Mouse (Mus musculus) lung, embryonic 15.5 days (tissue): ENCODE results near the gene Ncf2. TPM values are rescaled to one million over a fixed set of nuclear protein-coding genes. Genes with fewer than 3 reads are reported as not detected.

Experiments used
- ATAC-seq: fragments of 200-750 bp; cut with Nextera tagmentation; 2 replicates; pipeline ENCODE4 v1.8.0; 2017; ENCODE audit warnings: moderate number of reproducible peaks, borderline replicate concordance; ENCODE audit not compliant: low FRiP score, low TSS enrichment; ENCODE audit errors: extremely low read depth
- H3K27ac ChIP-seq: fragments of 300-500 bp; sonication (generic); 2 replicates; pipeline ENCODE4 v1.5.1; 2015; ENCODE audit warnings: moderate library complexity, mild to moderate bottlenecking, inconsistent platforms
- H3K27me3 ChIP-seq: fragments of 300-500 bp; sonication (generic); 2 replicates; pipeline ENCODE4 v1.6.1; 2015; ENCODE audit warnings: inconsistent platforms
- H3K36me3 ChIP-seq: fragments of 300-500 bp; sonication (generic); 2 replicates; pipeline ENCODE4 v1.6.1; 2015; ENCODE audit warnings: inconsistent platforms
- H3K4me1 ChIP-seq: fragments of 300-500 bp; sonication (generic); 2 replicates; pipeline ENCODE4 v1.6.1; 2015; ENCODE audit warnings: inconsistent platforms
- H3K4me2 ChIP-seq: fragments of 300-500 bp; sonication (generic); 2 replicates; pipeline ENCODE4 v1.6.1; 2015; ENCODE audit warnings: inconsistent platforms, mild to moderate bottlenecking, moderate library complexity
- H3K4me3 ChIP-seq: fragments of 300-500 bp; sonication (generic); 2 replicates; pipeline ENCODE4 v1.5.1; 2015; ENCODE audit warnings: mild to moderate bottlenecking, inconsistent platforms
- H3K9ac ChIP-seq: fragments of 300-500 bp; sonication (generic); 2 replicates; pipeline ENCODE4 v1.6.1; 2015; ENCODE audit warnings: inconsistent platforms
- H3K9me3 ChIP-seq: fragments of 300-500 bp; sonication (generic); 2 replicates; pipeline ENCODE4 v1.6.1; 2016; ENCODE audit warnings: inconsistent platforms
- WGBS: fragments of 180-500 bp; shearing (Covaris S2); methylation state at CpG from one replicate; pipeline ENCODE4 v1.1.7; 2015; 5-methylcytosine and 5-hydroxymethylcytosine counted together
- polyA plus RNA-seq: library from polyadenylated mRNA; unstranded; fragments of >200 nt; fragmentation: Nextera tagmentation; extraction: Ambion mirVana; gene quantifications from 2 replicates; pipeline ENCODE4 v1.2.1, GENCODE M21; 2015

The Ncf2 gene
- polyA plus RNA-seq, 1 experiment from 2014 or later: 5.5 TPM

GRCm38 (mm10) chr1:152820911-152821695, 21.1 kb downstream of the Ncf2 start:
- Histone ChIP-seq H3K36me3 (no peaks in the 10 kb centered on the region), H3K27me3 (no peaks in the 10 kb centered on the region), H3K4me3 (no peak overlapping the region), H3K4me1 (0 out of 2 replicates have a peak, but pooled peaks cover 7% of the 10 kb centered on the region), H3K9ac (no peak overlapping the region), H3K27ac (no peak overlapping the region), H3K9me3 (no peaks in the 10 kb centered on the region), H3K4me2 (no peak overlapping the region)
- 75% methylated on average over 7 of the region's 7 CpGs for WGBS
- no peak for ATAC-seq

DNA sequence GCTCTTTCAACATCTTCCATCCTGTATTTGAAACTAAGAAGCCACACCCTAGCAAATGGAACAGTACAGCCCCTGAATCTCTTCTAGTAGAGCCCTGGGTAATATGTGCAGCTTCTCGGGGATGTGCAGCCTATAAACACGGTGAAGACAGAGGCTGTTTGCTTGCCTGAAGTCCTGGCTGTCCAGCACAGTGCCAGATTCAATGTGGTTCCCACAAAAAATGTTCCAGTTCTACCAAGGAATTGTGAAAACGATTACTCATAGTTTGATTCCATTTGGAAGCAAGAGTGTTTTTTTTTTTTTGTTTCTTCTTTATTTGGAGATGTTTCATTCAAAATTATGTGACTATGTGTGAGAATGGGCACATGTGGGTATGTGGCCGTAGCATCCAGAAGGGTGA, 21.8 kb downstream of the Ncf2 start:
- no peak for ATAC-seq
- Histone ChIP-seq H3K4me2 (no peak overlapping the region), H3K27me3 (no peaks in the 10 kb centered on the region), H3K4me1 (0 out of 2 replicates have a peak, but pooled peaks cover 7% of the 10 kb centered on the region), H3K4me3 (no peak overlapping the region), H3K9ac (no peak overlapping the region), H3K27ac (no peak overlapping the region), H3K9me3 (no peaks in the 10 kb centered on the region), H3K36me3 (no peaks in the 10 kb centered on the region)
- 81% methylated on average over 4 of the region's 4 CpGs for WGBS

DNA sequence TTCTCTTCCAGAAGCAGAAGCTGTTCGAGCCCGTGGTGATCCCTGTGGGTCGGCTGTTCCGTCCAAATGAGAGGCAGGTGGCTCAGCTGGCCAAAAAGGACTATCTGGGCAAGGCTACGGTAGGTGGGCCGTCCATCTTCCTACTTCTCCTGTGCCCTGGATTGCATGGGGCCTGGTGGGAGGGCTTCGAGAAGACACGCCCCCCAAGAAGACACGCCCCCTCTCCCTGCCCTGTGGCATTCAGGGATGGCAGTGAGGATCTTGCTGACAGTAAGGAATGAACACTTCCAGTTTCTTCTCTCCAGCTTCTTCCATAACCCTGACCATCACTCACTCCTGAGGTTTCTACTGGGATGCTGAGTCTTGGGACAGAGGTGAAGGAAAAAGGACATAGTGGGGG, 24.2 kb downstream of the Ncf2 start:
- no peaks in the 10 kb centered on the region for H3K9me3 ChIP-seq
- no peaks in the 10 kb centered on the region for H3K4me1 ChIP-seq
- H3K36me3 ChIP-seq: no peaks in the 10 kb centered on the region
- H3K4me2 ChIP-seq: no peak overlapping the region
- no peaks in the 10 kb centered on the region for H3K27me3 ChIP-seq
- no peak for ATAC-seq
- no peak overlapping the region for H3K4me3 ChIP-seq
- H3K9ac ChIP-seq: no peak overlapping the region
- WGBS: 66% methylated on average over 9 of the region's 9 CpGs
- H3K27ac ChIP-seq: no peak overlapping the region

DNA sequence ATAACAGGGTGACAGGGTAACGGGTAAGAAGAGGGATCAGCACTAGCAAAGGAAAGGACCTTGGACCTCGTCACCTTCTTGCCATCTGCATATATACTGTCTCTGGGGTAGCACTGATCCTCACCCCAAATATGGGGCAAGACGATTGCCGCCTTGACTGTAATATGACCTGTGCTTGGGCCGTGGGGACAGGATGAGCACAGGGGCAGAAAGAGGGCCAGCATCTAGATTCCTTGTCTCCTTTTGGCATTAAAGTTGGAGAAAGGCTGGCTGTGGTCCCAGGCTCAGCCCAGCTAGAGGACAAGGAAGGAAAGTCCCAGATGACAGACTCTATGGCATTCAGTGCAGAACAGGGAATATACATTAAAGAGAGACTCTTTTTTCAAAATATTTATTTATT, 26.5 kb downstream of the Ncf2 start:
- Histone ChIP-seq H3K4me3 (no peak overlapping the region), H3K4me2 (no peak overlapping the region), H3K9me3 (no peaks in the 10 kb centered on the region), H3K36me3 (no peaks in the 10 kb centered on the region), H3K27ac (no peak overlapping the region), H3K9ac (no peak overlapping the region), H3K27me3 (no peaks in the 10 kb centered on the region), H3K4me1 (no peaks in the 10 kb centered on the region)
- ATAC-seq: no peak
- 67% methylated on average over 5 of the region's 5 CpGs for WGBS

DNA sequence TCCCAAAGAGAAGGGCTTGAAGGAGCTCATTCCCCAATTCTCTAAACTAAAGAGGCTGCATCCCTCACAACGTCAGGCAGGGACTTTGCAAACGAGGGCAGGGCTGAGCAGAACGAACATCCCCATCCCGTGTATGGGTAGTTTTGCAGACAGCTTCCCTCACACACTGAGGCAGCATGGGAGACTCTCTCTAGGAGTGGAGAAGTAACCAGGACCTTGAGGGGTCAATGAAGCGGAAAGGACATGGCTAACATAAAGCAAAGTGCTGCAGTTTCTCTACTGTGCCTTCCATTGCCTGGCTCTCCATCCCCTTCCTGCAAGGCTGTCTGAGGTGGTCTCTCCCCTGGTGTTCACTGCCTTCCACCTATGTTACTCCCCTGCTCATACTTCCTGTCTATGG, 28.2 kb downstream of the Ncf2 start:
- 74% methylated on average over 5 of the region's 5 CpGs for WGBS
- Histone ChIP-seq H3K4me2 (no peak overlapping the region), H3K27me3 (no peaks in the 10 kb centered on the region), H3K9me3 (no peaks in the 10 kb centered on the region), H3K27ac (no peak overlapping the region), H3K4me3 (no peak overlapping the region), H3K36me3 (no peaks in the 10 kb centered on the region), H3K9ac (no peak overlapping the region), H3K4me1 (no peaks in the 10 kb centered on the region)
- no peak for ATAC-seq

- H3K9ac ChIP-seq: no peak overlapping the region
- H3K4me2 ChIP-seq: no peak overlapping the region
- no peak overlapping the region for H3K4me3 ChIP-seq
- ATAC-seq: no peak
- H3K9me3 ChIP-seq: no peaks in the 10 kb centered on the region
- H3K36me3 ChIP-seq: no peaks in the 10 kb centered on the region
- no peaks in the 10 kb centered on the region for H3K4me1 ChIP-seq
- H3K27me3 ChIP-seq: no peaks in the 10 kb centered on the region
- WGBS: 53% methylated on average over 10 of the region's 10 CpGs
- no peak overlapping the region for H3K27ac ChIP-seq
Measured at GRCm38 (mm10) chr1:152828637-152829355, 28.8 kb downstream of the Ncf2 start.

- Histone ChIP-seq H3K9me3 (no peaks in the 10 kb centered on the region), H3K9ac (no peak overlapping the region), H3K4me3 (no peak overlapping the region), H3K27ac (no peak overlapping the region), H3K4me1 (no peaks in the 10 kb centered on the region), H3K4me2 (no peak overlapping the region), H3K36me3 (0 out of 2 replicates have a peak, but pooled peaks cover 2% of the 10 kb centered on the region), H3K27me3 (no peaks in the 10 kb centered on the region)
- WGBS: 91% methylated on average over 9 of the region's 9 CpGs
- ATAC-seq: no peak
Measured at GRCm38 (mm10) chr1:152830054-152830453, 30.1 kb downstream of the Ncf2 start.

GRCm38 (mm10) chr1:152831003-152831402, 31.0 kb downstream of the Ncf2 start:
- Histone ChIP-seq H3K9me3 (no peaks in the 10 kb centered on the region), H3K27ac (no peak overlapping the region), H3K4me1 (no peaks in the 10 kb centered on the region), H3K4me3 (no peak overlapping the region), H3K27me3 (no peaks in the 10 kb centered on the region), H3K36me3 (peaks cover 9% of the 10 kb centered on the region; the same call in 1 of the 2 replicates), H3K4me2 (no peak overlapping the region), H3K9ac (no peak overlapping the region)
- 78% methylated on average over 8 of the region's 8 CpGs for WGBS
- no peak for ATAC-seq

GRCm38 (mm10) chr1:152831619-152832018, 31.6 kb downstream of the Ncf2 start:
- Histone ChIP-seq H3K36me3 (peaks cover 15% of the 10 kb centered on the region; the same call in 1 of the 2 replicates), H3K4me1 (no peaks in the 10 kb centered on the region), H3K27me3 (no peaks in the 10 kb centered on the region), H3K9me3 (no peaks in the 10 kb centered on the region), H3K27ac (no peak overlapping the region), H3K4me2 (no peak overlapping the region), H3K9ac (no peak overlapping the region), H3K4me3 (no peak overlapping the region)
- ATAC-seq: no peak
- WGBS: 75% methylated on average over 5 of the region's 5 CpGs

DNA sequence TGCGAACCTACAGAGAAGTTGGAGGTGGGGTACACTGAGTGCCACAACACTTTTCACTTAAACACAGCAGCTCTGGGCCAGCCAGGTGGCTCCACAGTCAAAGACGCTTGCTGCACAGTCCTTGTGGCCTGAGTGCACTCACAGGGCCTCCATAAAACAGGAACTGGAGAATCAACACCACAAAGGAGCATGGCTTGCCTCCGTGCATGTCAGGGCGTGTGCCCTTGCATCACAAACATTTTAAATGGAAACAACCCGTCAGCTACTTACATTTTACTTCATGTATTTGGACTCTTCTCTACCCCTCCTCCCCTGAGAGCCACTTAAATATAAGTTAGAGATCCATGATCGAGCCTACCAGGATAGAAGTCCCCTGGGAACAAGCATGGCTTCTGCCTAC, 32.3 kb downstream of the Ncf2 start:
- 77% methylated on average over 6 of the region's 6 CpGs for WGBS
- H3K4me2 ChIP-seq: no peak overlapping the region

GRCm38 (mm10) chr1:152835061-152835460, 35.1 kb downstream of the Ncf2 start:
- no peak for ATAC-seq
- Histone ChIP-seq H3K27me3 (no peaks in the 10 kb centered on the region), H3K9me3 (no peaks in the 10 kb centered on the region), H3K36me3 (peaks cover 45% of the 10 kb centered on the region), H3K4me3 (no peak overlapping the region), H3K27ac (no peak overlapping the region), H3K4me1 (no peaks in the 10 kb centered on the region), H3K4me2 (no peak overlapping the region), H3K9ac (no peak overlapping the region)
- 92% methylated on average over 3 of the region's 3 CpGs for WGBS

More for the DNA sequence above, 32.3 kb downstream of the Ncf2 start:
- Histone ChIP-seq H3K9ac (no peak overlapping the region), H3K4me3 (no peak overlapping the region), H3K27me3 (no peaks in the 10 kb centered on the region), H3K4me1 (no peaks in the 10 kb centered on the region), H3K9me3 (no peaks in the 10 kb centered on the region), H3K27ac (no peak overlapping the region), H3K36me3 (peaks cover 22% of the 10 kb centered on the region)
- no peak for ATAC-seq

DNA sequence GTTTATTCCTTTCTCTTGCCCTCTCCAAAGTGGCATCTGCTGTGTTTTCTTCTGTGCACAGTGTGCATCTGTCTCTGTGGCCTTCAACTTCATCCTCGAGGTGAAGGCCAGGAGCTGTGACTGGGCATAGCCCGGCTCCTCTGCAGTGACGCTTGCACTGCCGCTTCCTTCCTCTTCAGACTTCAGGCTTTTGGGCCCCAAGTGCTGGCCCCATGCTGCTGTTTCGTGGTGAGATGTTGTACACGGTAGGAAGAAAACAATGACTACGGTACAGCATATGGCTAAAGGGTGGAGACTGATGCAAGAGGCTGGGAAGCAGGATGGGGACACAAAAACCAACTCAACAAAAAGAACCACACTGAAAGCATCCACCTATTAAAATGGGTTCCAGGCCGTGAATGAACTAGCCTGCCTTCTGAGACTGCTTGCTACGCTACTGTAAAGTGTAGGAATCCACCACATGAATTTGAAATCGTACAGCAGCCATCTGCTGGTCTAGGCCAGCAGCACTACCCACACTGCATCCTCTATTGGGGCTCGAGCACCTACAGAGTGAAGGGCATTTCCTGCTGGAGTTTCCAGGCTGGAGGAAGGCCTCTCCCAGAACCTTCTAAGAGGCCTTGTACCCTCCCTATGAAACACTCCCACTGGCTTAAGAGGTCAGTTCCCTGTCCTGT, 38.2 kb downstream of the Ncf2 start:
- Histone ChIP-seq H3K4me1 (no peaks in the 10 kb centered on the region), H3K4me2 (no peak overlapping the region), H3K27me3 (no peaks in the 10 kb centered on the region), H3K9ac (no peak overlapping the region), H3K36me3 (peaks cover 73% of the 10 kb centered on the region), H3K27ac (no peak overlapping the region), H3K9me3 (no peaks in the 10 kb centered on the region), H3K4me3 (no peak overlapping the region)
- ATAC-seq: no peak
- WGBS: 77% methylated on average over 11 of the region's 11 CpGs
